Mouse (Mus musculus): ENCODE data around the gene Slc40a1. TPM values are rescaled to one million over a fixed set of nuclear protein-coding genes. Genes with fewer than 3 reads are reported as not detected.

Gene Slc40a1
- total RNA-seq (2012; rRNA removed) (47.2 and 74.7 TPM in 2 replicates), polyA plus RNA-seq (2012; ENCODE audit: insufficient read depth in 1 of 2, insufficient read length in 2 of 2, low read depth in 1 of 2, low replicate concordance in 2 of 2, missing spikeins in 1 of 2) (10 to 100 TPM in 1 of 2 experiments, not detected in 1; 36.8 TPM)

- peak; percentile 93 for DNase-seq (ENCODE audit: low read depth, low spot score)
- H3K27me3 ChIP-seq (ENCODE audit: control insufficient read depth in 1 of 2, insufficient read depth in 2 of 2, low read length in 2 of 2): no peaks in the 10 kb centered on the region
- peak within 1 kb of the TSS; percentile 76 to 93 for H3K4me3 ChIP-seq (ENCODE audit: control insufficient read depth in 1 of 2, insufficient read depth in 1 of 2, low read depth in 2 of 2, low read length in 2 of 2)
- peak; percentile 79 for TF ChIP-seq TBP (IDR thresholded peaks at IDR 0.05; ENCODE audit: low read depth, low read length)
- no peak for TF ChIP-seq SMC3 (IDR thresholded peaks at IDR 0.05; ENCODE audit: low read depth, low read length)
- peak; percentile 92 for TF ChIP-seq TAL1 (IDR thresholded peaks at IDR 0.05; ENCODE audit: low read length)
- TF ChIP-seq USF1 (IDR thresholded peaks at IDR 0.05; ENCODE audit: low read depth, low read length): no peak
- TF ChIP-seq MAFK (IDR thresholded peaks at IDR 0.05; ENCODE audit: borderline replicate concordance, low read depth, low read length): peak; percentile 9; the same call in 1 of the 2 replicates
- TF ChIP-seq POLR2A (IDR thresholded peaks at IDR 0.05; ENCODE audit: control insufficient read depth in 1 of 2, insufficient read depth in 1 of 2, low read depth in 1 of 2, low read length in 2 of 2, poor library complexity in 1 of 2): peak in 1 of 2 experiments; percentile 68; a peak in 2 of 4 replicates
- no peak for TF ChIP-seq ZC3H11A (IDR thresholded peaks at IDR 0.05; ENCODE audit: low read depth, low read length)
- TF ChIP-seq MYB (IDR thresholded peaks at IDR 0.05; ENCODE audit: low read depth, low read length): peak; percentile 96
- TF ChIP-seq MXI1 (IDR thresholded peaks at IDR 0.05; ENCODE audit: low read depth, low read length): peak; percentile 72
- 0 out of 2 replicates have a peak, but pooled peaks have one; percentile 28 for TF ChIP-seq JUND (IDR thresholded peaks at IDR 0.05; ENCODE audit: low read depth, low read length)
- TF ChIP-seq CHD2 (IDR thresholded peaks at IDR 0.05; ENCODE audit: low read length): no peak
- TF ChIP-seq BHLHE40 (IDR thresholded peaks at IDR 0.05; ENCODE audit: borderline replicate concordance, low read depth, low read length): peak; percentile 43; the same call in 1 of the 2 replicates
- peak; percentile 56; the same call in 1 of the 2 replicates for TF ChIP-seq POLR2AphosphoS2 (IDR thresholded peaks at IDR 0.05; ENCODE audit: low read length)
- TF ChIP-seq ZMIZ1 (IDR thresholded peaks at IDR 0.05; ENCODE audit: low read depth, low read length): peak; percentile 66
- peak; percentile 77; the same call in 1 of the 2 replicates for TF ChIP-seq MAZ (IDR thresholded peaks at IDR 0.05; ENCODE audit: low read depth, low read length)
- TF ChIP-seq EP300 (IDR thresholded peaks at IDR 0.05; ENCODE audit: low read depth in 1 of 2, low read length in 2 of 2): peak; percentile 94 to 98
- peak; percentile 60; the same call in 1 of the 2 replicates for TF ChIP-seq NELFE (IDR thresholded peaks at IDR 0.05; ENCODE audit: low read depth, low read length)
- TF ChIP-seq CHD1 (IDR thresholded peaks at IDR 0.05; ENCODE audit: low read depth, low read length): 0 out of 2 replicates have a peak, but pooled peaks have one; percentile 3
- peak; percentile 78 for TF ChIP-seq SIN3A (IDR thresholded peaks at IDR 0.05; ENCODE audit: low read length)
- no peak for TF ChIP-seq ZNF384 (IDR thresholded peaks at IDR 0.05; ENCODE audit: low read depth, low read length)
- TF ChIP-seq MEF2A (IDR thresholded peaks at IDR 0.05; ENCODE audit: extremely low read depth, insufficient replicate concordance, low read depth, low read length, poor library complexity, severe bottlenecking): no peak
- TF ChIP-seq RCOR1 (IDR thresholded peaks at IDR 0.05; ENCODE audit: low read depth, low read length): peak; percentile 68; the same call in 1 of the 2 replicates
- peak; percentile 98 for TF ChIP-seq TCF12 (IDR thresholded peaks at IDR 0.05; ENCODE audit: low read depth, low read length)
- TF ChIP-seq GATA1 (IDR thresholded peaks at IDR 0.05; ENCODE audit: low read depth, low read length): peak; percentile 89
- peak; percentile 88 for TF ChIP-seq ETS1 (IDR thresholded peaks at IDR 0.05; ENCODE audit: low read depth, low read length)
- TF ChIP-seq HCFC1 (IDR thresholded peaks at IDR 0.05; ENCODE audit: low read depth, low read length): peak; percentile 53; the same call in 1 of the 2 replicates
- H3K79me2 ChIP-seq (ENCODE audit: control insufficient read depth, insufficient read depth, low read length, poor library complexity): peaks cover 16% of the 10 kb centered on the region
- H3K27ac ChIP-seq (ENCODE audit: control insufficient read depth, low read depth, low read length): peak within 1 kb of the TSS; percentile 89
- H3K9ac ChIP-seq (ENCODE audit: control insufficient read depth, low read depth, low read length, poor library complexity, severe bottlenecking): peak within 1 kb of the TSS; percentile 82
- H3K9me3 ChIP-seq (replicated peaks; ENCODE audit: insufficient read depth, low read length): no peaks in the 10 kb centered on the region
- H3K36me3 ChIP-seq (ENCODE audit: control insufficient read depth in 1 of 2, insufficient read depth in 2 of 2, low read length in 2 of 2): peaks cover 13 to 23% of the 10 kb centered on the region in 2 experiments
- H3K4me1 ChIP-seq (ENCODE audit: control insufficient read depth in 1 of 2, insufficient read depth in 2 of 2, low read length in 2 of 2): peaks cover 11 to 15% of the 10 kb centered on the region in 2 experiments
Observed at GRCm38 (mm10) chr1:45926393-45926763, at the start of gene Slc40a1. TSS of gene Slc40a1 (minus strand) at chr1:45926523.

All from MEL (cell line).